Mouse (Mus musculus) heart, embryonic 13.5 days (tissue): ENCODE measurements around the gene Bspry. TPM values are rescaled to one million over a fixed set of nuclear protein-coding genes. Genes with fewer than 3 reads are reported as not detected.

Experiments used
- ATAC-seq: fragments of 200-750 bp; cut with Nextera tagmentation; 2 replicates; pipeline ENCODE4 v1.8.0; 2017; ENCODE audit warnings: moderate TSS enrichment; ENCODE audit not compliant: insufficient number of reproducible peaks, low FRiP score, low TSS enrichment; ENCODE audit errors: extremely low read depth
- H3K27ac ChIP-seq: fragments of 300-500 bp; sonication (generic); replicated peaks from 2 replicates; pipeline ENCODE4 v1.5.1; 2015; ENCODE audit warnings: moderate library complexity, mild to moderate bottlenecking, inconsistent platforms
- H3K27me3 ChIP-seq: fragments of 300-500 bp; sonication (generic); replicated peaks from 2 replicates; pipeline ENCODE4 v1.6.1; 2015; ENCODE audit warnings: mild to moderate bottlenecking, inconsistent platforms
- H3K36me3 ChIP-seq: fragments of 300-500 bp; sonication (generic); 2 replicates; pipeline ENCODE4 v1.6.1; 2015; ENCODE audit warnings: mild to moderate bottlenecking, inconsistent platforms
- H3K4me1 ChIP-seq: fragments of 300-500 bp; sonication (generic); 2 replicates; pipeline ENCODE4 v1.6.1; 2015; ENCODE audit warnings: inconsistent platforms
- H3K4me2 ChIP-seq: fragments of 300-500 bp; sonication (generic); 2 replicates; pipeline ENCODE4 v1.6.1; 2015; ENCODE audit warnings: inconsistent platforms, mild to moderate bottlenecking, moderate library complexity
- H3K4me3 ChIP-seq: fragments of 300-500 bp; sonication (generic); 2 replicates; pipeline ENCODE4 v1.5.1; 2015; ENCODE audit warnings: moderate library complexity, mild to moderate bottlenecking, inconsistent platforms
- H3K9ac ChIP-seq: fragments of 300-500 bp; sonication (generic); 2 replicates; pipeline ENCODE4 v1.6.1; 2015; ENCODE audit warnings: inconsistent platforms, mild to moderate bottlenecking, moderate library complexity
- H3K9me3 ChIP-seq: fragments of 300-500 bp; sonication (generic); 2 replicates; pipeline ENCODE4 v1.6.1; 2016; ENCODE audit warnings: inconsistent platforms
- WGBS: fragments of 180-500 bp; shearing (Covaris S2); methylation state at CpG from one replicate; pipeline ENCODE4 v1.1.7; 2015; ENCODE audit warnings: mixed read lengths; 5-methylcytosine and 5-hydroxymethylcytosine counted together
- polyA plus RNA-seq: library from polyadenylated mRNA; unstranded; fragments of >200 nt; fragmentation: Nextera tagmentation; extraction: Ambion mirVana; gene quantifications from 2 replicates; pipeline ENCODE4 v1.2.1, GENCODE M21; 2015

Gene Bspry
- 0.99 and 1.1 TPM in 2 replicates for polyA plus RNA-seq

DNA sequence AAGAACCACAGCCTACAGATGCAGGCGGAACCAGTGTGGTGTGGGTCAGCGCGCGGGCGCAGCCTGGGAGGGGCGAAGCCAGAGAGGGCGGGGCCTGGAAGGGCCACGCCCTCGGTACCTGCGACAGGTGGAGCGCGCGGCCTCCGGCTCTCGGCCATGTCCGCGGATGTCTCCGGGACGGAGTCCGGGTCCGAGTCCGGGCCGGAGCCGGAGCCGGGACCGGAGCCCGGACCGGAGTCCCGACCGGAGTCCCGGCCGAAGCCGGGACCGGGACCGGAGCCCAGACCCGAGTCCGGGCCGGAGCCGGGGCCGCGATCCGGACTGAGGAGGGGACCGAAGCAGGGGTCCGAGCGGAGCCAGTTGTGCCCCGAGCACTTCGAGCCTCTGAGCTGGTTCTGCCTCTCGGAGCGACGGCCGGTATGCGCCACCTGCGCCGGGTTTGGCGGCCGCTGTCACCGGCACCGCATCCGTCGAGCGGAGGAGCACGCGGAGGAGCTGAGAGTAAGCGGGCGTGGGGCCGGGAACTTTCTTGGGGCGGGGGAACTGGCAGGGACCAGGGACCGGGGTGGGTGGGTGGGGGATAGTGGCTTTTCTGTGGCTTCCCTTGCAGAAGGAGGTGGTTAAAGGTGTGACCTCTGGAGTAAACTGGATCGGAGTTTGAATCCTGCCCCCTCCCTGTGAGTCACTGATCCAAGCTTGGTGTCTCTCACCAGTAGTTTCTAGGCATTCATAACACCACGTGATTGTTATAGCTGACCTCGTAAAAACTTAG lies at the start of gene Bspry:
Gene Bspry, plus strand, starts transcription at position 117 of the 772 bp plus-strand sequence.
- ATAC-seq: peak; percentile 80
- WGBS: 2% methylated on average over 66 of the region's 71 CpGs
- Histone ChIP-seq H3K36me3 (no peaks in the 10 kb centered on the region), H3K27ac (no peak within 1 kb of the TSS), H3K4me3 (peak within 1 kb of the TSS; percentile 59), H3K27me3 (peaks cover 55% of the 10 kb centered on the region), H3K9me3 (no peaks in the 10 kb centered on the region), H3K4me1 (peaks cover 13% of the 10 kb centered on the region), H3K9ac (peak within 1 kb of the TSS; percentile 71), H3K4me2 (peak within 1 kb of the TSS; percentile 93)

- Histone ChIP-seq H3K27me3 (no peaks in the 10 kb centered on the region), H3K4me1 (peaks cover 9% of the 10 kb centered on the region; the same call in 1 of the 2 replicates), H3K4me2 (no peak overlapping the region), H3K4me3 (no peak overlapping the region), H3K36me3 (peaks cover 5% of the 10 kb centered on the region), H3K9me3 (no peaks in the 10 kb centered on the region), H3K9ac (no peak overlapping the region), H3K27ac (no peak overlapping the region)
- no peak for ATAC-seq
Measured at GRCm38 (mm10) chr4:62430678-62431077, 49.2 kb upstream of the Bspry start.

- no peaks in the 10 kb centered on the region for H3K36me3 ChIP-seq
- no peak overlapping the region for H3K4me2 ChIP-seq
- H3K4me3 ChIP-seq: no peak overlapping the region
- H3K27ac ChIP-seq: no peak overlapping the region
- H3K9ac ChIP-seq: no peak overlapping the region
- peak; percentile 73 for ATAC-seq
- H3K4me1 ChIP-seq: peaks cover 9% of the 10 kb centered on the region; the same call in 1 of the 2 replicates
- no peaks in the 10 kb centered on the region for H3K9me3 ChIP-seq
- 73% methylated on average over 4 of the region's 4 CpGs for WGBS
- no peaks in the 10 kb centered on the region for H3K27me3 ChIP-seq
Measured at GRCm38 (mm10) chr4:62431522-62431921, 48.3 kb upstream of the Bspry start.

DNA sequence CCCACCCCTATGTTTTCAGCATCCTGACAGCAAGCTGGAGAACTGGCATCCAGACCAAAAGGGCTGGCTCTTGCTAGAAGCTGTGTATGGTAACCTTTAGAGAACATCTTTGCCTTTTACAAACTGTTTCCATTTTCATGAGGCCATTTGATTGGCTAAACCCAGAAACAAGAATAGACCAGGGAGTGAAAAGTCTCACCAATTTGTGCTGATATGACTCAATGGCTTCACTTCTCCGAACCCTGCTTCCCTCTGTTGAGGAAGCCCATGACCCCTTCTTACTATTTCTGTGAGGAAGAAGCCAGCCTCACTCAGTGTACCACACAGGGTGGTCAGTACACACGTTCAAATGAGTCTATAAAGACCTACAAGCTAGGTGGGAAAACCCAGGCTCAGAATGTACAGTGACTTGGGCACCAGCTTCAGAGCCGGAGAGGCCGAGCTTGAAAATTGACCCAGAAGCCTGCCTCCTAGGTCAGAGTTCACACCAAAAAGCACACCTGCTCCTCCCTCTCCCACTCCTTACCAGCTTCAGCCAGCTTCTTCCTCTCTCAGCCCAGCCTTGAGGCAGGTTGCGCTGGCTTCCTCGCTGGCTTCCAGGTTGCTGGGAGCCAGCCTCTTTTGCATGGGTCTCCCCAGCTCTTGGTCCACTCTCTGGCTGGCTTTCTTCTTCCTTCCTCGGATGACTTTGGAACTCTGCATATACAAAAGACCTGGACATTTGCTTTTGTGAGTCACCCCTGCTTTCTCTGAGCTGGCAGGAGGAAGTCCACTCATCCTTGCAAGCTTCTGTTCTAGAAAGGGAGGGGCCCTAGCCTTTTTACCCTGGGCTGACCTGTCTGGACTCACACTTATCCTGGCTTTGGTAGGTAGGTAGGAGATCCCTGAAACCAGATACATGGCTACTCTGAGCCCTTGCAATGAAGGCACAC lies 45.6 kb upstream of the Bspry start:
- H3K36me3 ChIP-seq: no peaks in the 10 kb centered on the region
- H3K27me3 ChIP-seq: no peaks in the 10 kb centered on the region
- no peaks in the 10 kb centered on the region for H3K9me3 ChIP-seq
- H3K27ac ChIP-seq: no peak overlapping the region
- no peak overlapping the region for H3K9ac ChIP-seq
- H3K4me1 ChIP-seq: no peaks in the 10 kb centered on the region
- 71% methylated on average over 7 of the region's 7 CpGs for WGBS
- H3K4me2 ChIP-seq: no peak overlapping the region
- no peak for ATAC-seq
- H3K4me3 ChIP-seq: no peak overlapping the region

DNA sequence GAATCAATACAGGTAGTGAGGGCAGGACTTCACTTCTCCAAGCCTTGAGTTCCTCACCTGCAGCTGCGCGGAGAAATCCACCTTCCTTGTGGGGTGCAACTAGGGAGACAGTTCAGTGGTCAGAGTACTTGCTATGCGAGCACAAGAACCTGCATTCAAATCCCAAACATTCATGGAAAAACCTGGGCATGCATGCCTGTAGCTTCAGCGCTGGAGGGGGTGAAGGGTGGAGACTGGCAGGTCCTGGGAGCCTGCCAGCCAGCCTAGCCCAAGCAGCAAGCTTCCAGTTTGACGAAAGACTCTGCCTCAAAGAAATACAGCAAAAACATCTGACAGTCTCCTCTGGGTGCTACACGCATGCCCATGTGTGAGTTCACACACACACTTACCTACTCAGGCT lies 44.8 kb upstream of the Bspry start, which contains the start of gene Rnf183:
Gene Rnf183, minus strand, starts transcription at position 172 of the 400 bp plus-strand sequence.
- Histone ChIP-seq H3K9ac (no peak within 1 kb of the TSS), H3K4me2 (no peak within 1 kb of the TSS), H3K9me3 (no peaks in the 10 kb centered on the region), H3K4me3 (no peak within 1 kb of the TSS), H3K36me3 (no peaks in the 10 kb centered on the region), H3K27ac (no peak within 1 kb of the TSS), H3K4me1 (no peaks in the 10 kb centered on the region), H3K27me3 (no peaks in the 10 kb centered on the region)
- no peak for ATAC-seq
- WGBS: 76% methylated on average over 6 of the region's 6 CpGs

- Histone ChIP-seq H3K27ac (no peak overlapping the region), H3K4me1 (0 out of 2 replicates have a peak, but pooled peaks cover 2% of the 10 kb centered on the region), H3K9me3 (no peaks in the 10 kb centered on the region), H3K27me3 (no peaks in the 10 kb centered on the region), H3K36me3 (no peaks in the 10 kb centered on the region), H3K4me2 (no peak overlapping the region), H3K9ac (no peak overlapping the region), H3K4me3 (no peak overlapping the region)
- WGBS: 79% methylated on average over 3 of the region's 3 CpGs
- no peak for ATAC-seq
Measured at GRCm38 (mm10) chr4:62437256-62437778, 42.5 kb upstream of the Bspry start.

DNA sequence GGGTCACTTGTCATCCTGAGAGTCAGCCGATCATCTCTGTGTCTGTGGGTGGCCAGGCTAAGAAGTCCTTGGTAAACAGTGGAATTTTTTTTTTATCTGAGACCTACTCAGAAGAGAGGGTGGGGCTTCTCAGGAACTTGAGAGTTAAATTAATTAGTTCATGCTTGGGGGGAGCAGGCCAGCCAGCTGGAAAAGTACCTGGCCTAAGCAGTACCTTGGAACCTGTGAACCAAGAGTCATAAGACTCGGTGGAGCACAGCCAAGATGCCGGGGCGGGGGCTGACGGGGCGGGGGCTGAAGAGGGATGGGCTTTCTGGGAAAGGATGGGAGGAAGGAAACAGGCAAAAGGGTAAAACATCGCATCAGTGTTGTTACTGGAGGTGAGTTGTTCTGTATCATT lies 42.0 kb upstream of the Bspry start:
- ATAC-seq: no peak

GRCm38 (mm10) chr4:62439793-62440192 lies 40.1 kb upstream of the Bspry start:
- whole genome bisulfite sequencing: 60% methylated on average over 4 of the region's 4 CpGs
- H3K4me3 ChIP-seq: no peak overlapping the region
- no peak overlapping the region for H3K4me2 ChIP-seq
- no peak overlapping the region for H3K27ac ChIP-seq
- no peak overlapping the region for H3K9ac ChIP-seq
- H3K36me3 ChIP-seq: no peaks in the 10 kb centered on the region
- no peak for ATAC-seq
- H3K27me3 ChIP-seq: no peaks in the 10 kb centered on the region
- 0 out of 2 replicates have a peak, but pooled peaks cover 2% of the 10 kb centered on the region for H3K4me1 ChIP-seq
- H3K9me3 ChIP-seq: no peaks in the 10 kb centered on the region

More for the DNA sequence above, 42.0 kb upstream of the Bspry start:
- H3K4me2 ChIP-seq: no peak overlapping the region
- 0 out of 2 replicates have a peak, but pooled peaks cover 2% of the 10 kb centered on the region for H3K4me1 ChIP-seq
- WGBS: 83% methylated on average over 7 of the region's 7 CpGs
- H3K9ac ChIP-seq: no peak overlapping the region
- H3K4me3 ChIP-seq: no peak overlapping the region
- H3K27ac ChIP-seq: no peak overlapping the region
- no peaks in the 10 kb centered on the region for H3K36me3 ChIP-seq
- no peaks in the 10 kb centered on the region for H3K27me3 ChIP-seq
- H3K9me3 ChIP-seq: no peaks in the 10 kb centered on the region

- Histone ChIP-seq H3K27me3 (no peaks in the 10 kb centered on the region), H3K9ac (no peak overlapping the region)
- WGBS: 64% methylated on average over 4 of the region's 4 CpGs
Measured at GRCm38 (mm10) chr4:62440544-62440943, 39.3 kb upstream of the Bspry start.

GRCm38 (mm10) chr4:62440986-62441385 lies 38.9 kb upstream of the Bspry start:
- no peaks in the 10 kb centered on the region for H3K27me3 ChIP-seq
- 0 out of 2 replicates have a peak, but pooled peaks cover 2% of the 10 kb centered on the region for H3K4me1 ChIP-seq
- H3K4me3 ChIP-seq: no peak overlapping the region
- no peaks in the 10 kb centered on the region for H3K9me3 ChIP-seq
- no peak overlapping the region for H3K9ac ChIP-seq
- WGBS: 48% methylated on average over 4 of the region's 4 CpGs
- H3K36me3 ChIP-seq: no peaks in the 10 kb centered on the region
- H3K4me2 ChIP-seq: no peak overlapping the region
- no peak for ATAC-seq
- H3K27ac ChIP-seq: no peak overlapping the region

More at GRCm38 (mm10) chr4:62440544-62440943, 39.3 kb upstream of the Bspry start:
- no peak for ATAC-seq
- H3K36me3 ChIP-seq: no peaks in the 10 kb centered on the region
- no peaks in the 10 kb centered on the region for H3K9me3 ChIP-seq
- no peak overlapping the region for H3K4me3 ChIP-seq
- 0 out of 2 replicates have a peak, but pooled peaks cover 2% of the 10 kb centered on the region for H3K4me1 ChIP-seq
- H3K27ac ChIP-seq: no peak overlapping the region
- no peak overlapping the region for H3K4me2 ChIP-seq

GRCm38 (mm10) chr4:62454995-62455394 lies 24.9 kb upstream of the Bspry start:
- no peak for ATAC-seq
- Histone ChIP-seq H3K27ac (no peak overlapping the region), H3K36me3 (no peaks in the 10 kb centered on the region), H3K4me1 (0 out of 2 replicates have a peak, but pooled peaks cover 6% of the 10 kb centered on the region), H3K27me3 (no peaks in the 10 kb centered on the region), H3K4me2 (no peak overlapping the region), H3K9me3 (no peaks in the 10 kb centered on the region), H3K4me3 (no peak overlapping the region), H3K9ac (no peak overlapping the region)
- WGBS: 41% methylated on average over 5 of the region's 5 CpGs
